Mouse (Mus musculus) brain, embryonic 14.5 days (tissue): ENCODE results near the gene Dapk2.

Source experiments
- CTCF ChIP-seq: fragments of 200-500 bp; IDR thresholded peaks from 2 replicates; pipeline ENCODE4 v1.5.1; 2012; ENCODE audit warnings: inconsistent platforms, mild to moderate bottlenecking, moderate library complexity, borderline replicate concordance; ENCODE audit not compliant: insufficient read depth, insufficient read length; ENCODE audit errors: extremely low read depth
- POLR2A ChIP-seq: fragments of 200-500 bp; IDR thresholded peaks from 2 replicates; pipeline ENCODE4 v1.6.1; 2012; ENCODE audit warnings: mild to moderate bottlenecking, inconsistent platforms, borderline replicate concordance; ENCODE audit not compliant: poor library complexity, insufficient read depth, insufficient read length, severe bottlenecking; ENCODE audit errors: extremely low read depth

DNA sequence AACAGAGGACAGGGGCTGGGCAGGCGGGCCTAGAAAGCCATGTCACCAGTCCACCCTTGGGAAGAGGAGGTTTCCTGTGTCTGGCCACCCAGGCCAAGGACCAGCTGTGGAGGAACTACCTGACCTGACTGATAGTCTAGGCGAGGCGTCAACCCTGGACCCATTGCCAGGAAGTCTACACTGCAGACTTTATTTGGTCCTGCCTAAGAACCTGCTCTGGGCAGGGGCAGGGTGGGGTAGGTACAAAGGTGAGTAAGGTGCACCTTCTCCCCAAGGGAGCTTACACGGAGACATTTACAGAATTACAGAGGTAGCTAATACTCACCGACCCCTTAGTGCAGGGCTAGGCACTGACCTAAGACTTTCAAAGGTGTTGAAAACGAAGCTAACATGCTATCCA is 4.4 kb upstream of the Dapk2 start:
- no peak for TF ChIP-seq POLR2A
- no peak for TF ChIP-seq CTCF
